Mouse (Mus musculus) heart, postnatal 0 days (tissue): ENCODE results near the gene Traf3ip2. TPM values are rescaled to one million over a fixed set of nuclear protein-coding genes. Genes with fewer than 3 reads are reported as not detected.

Experiments
- ATAC-seq: fragments of 200-750 bp; cut with Nextera tagmentation; 2 replicates; pipeline ENCODE4 v1.8.0; 2017; ENCODE audit warnings: low read depth, moderate number of reproducible peaks, moderate library complexity; ENCODE audit not compliant: insufficient read depth
- DNase-seq: peaks from one replicate; pipeline ENCODE4 v3.0.0-alpha.2; 2016; ENCODE audit warnings: low spot score
- H3K27ac ChIP-seq: fragments of 300-500 bp; sonication (generic); 2 replicates; pipeline ENCODE4 v1.5.1; 2014; ENCODE audit warnings: low read depth, mild to moderate bottlenecking
- H3K27me3 ChIP-seq: fragments of 300-500 bp; sonication (generic); 2 replicates; pipeline ENCODE4 v1.6.1; 2014; ENCODE audit warnings: low read length, mixed read lengths; ENCODE audit not compliant: control insufficient read depth, insufficient read depth
- H3K36me3 ChIP-seq: fragments of 300-500 bp; sonication (generic); replicated peaks from 2 replicates; pipeline ENCODE4 v1.6.1; 2014; ENCODE audit warnings: low read length, mixed read lengths; ENCODE audit not compliant: control insufficient read depth, insufficient read depth
- H3K4me1 ChIP-seq: fragments of 300-500 bp; sonication (generic); 2 replicates; pipeline ENCODE4 v1.6.1; 2014; ENCODE audit warnings: antibody characterized with exemption; ENCODE audit not compliant: control insufficient read depth, insufficient read depth
- H3K4me2 ChIP-seq: fragments of 300-500 bp; sonication (generic); 2 replicates; pipeline ENCODE4 v1.6.1; 2014; ENCODE audit warnings: low read depth, mild to moderate bottlenecking, low read length, moderate library complexity
- H3K4me3 ChIP-seq: fragments of 300-500 bp; sonication (generic); 2 replicates; pipeline ENCODE4 v1.5.1; 2014; ENCODE audit warnings: low read depth, low read length
- H3K9ac ChIP-seq: fragments of 300-500 bp; sonication (generic); replicated peaks from 2 replicates; pipeline ENCODE4 v1.6.1; 2014; ENCODE audit warnings: low read depth, low read length, mixed read lengths
- H3K9me3 ChIP-seq: fragments of 300-500 bp; sonication (generic); replicated peaks from 2 replicates; pipeline ENCODE4 v1.6.1; 2016; ENCODE audit warnings: low read length; ENCODE audit not compliant: control insufficient read depth
- CTCF ChIP-seq: IDR thresholded peaks from 2 replicates; pipeline ENCODE4 v1.5.1; 2016; ENCODE audit warnings: antibody characterized with exemption, control low read depth, low read depth
- EP300 ChIP-seq: IDR thresholded peaks from 2 replicates; pipeline ENCODE4 v1.6.1; 2016; ENCODE audit warnings: antibody characterized with exemption, low read depth
- WGBS: fragments of 180-500 bp; shearing (Covaris S2); extraction: QIAGEN DNeasy Blood & Tissue Kit; methylation state at CpG from one replicate; pipeline ENCODE4 v1.1.7; 2014; 5-methylcytosine and 5-hydroxymethylcytosine counted together
- polyA plus RNA-seq: library from polyadenylated mRNA; unstranded; fragments of >200 nt; fragmentation: Nextera tagmentation; extraction: Ambion mirVana; gene quantifications from 2 replicates; pipeline ENCODE4 v1.2.1, GENCODE M21; 2015
- total RNA-seq: library from RNA; depleted of rRNA; stranded (reverse); fragments of >200 nt; gene quantifications from 2 replicates; pipeline ENCODE4 v1.2.3, GENCODE M21; 2014; ENCODE audit warnings: low replicate concordance

Gene Traf3ip2
- total and polyA plus RNA-seq, 2 experiments from 2014 or later: 6.4 to 9.9 TPM

DNA sequence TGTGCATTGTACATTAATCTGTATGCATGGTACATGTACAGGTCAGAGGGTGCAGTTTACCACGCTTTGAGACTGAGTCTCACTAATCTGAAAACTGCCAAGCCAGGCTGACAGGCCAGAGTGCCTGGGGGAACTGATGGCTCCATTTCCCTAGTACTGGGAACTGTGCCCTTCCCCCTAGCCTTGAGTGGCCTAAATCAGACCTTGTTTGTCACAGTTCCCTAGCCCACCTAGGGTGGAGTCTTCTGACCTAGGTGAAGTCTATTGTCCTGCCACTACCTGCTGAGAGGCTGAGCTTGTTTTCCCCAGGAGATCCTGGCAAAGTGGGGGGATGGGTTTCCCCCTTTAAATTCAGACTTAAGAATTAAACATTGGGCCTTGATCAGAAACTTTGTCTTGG is 18.0 kb upstream of the Traf3ip2 start:
- no peak overlapping the region for H3K27ac ChIP-seq
- WGBS: 83% methylated on average over 1 of the region's 1 CpGs
- H3K9ac ChIP-seq: no peak overlapping the region
- H3K4me3 ChIP-seq: no peak overlapping the region
- peaks cover 4% of the 10 kb centered on the region; the same call in 1 of the 2 replicates for H3K4me1 ChIP-seq
- H3K36me3 ChIP-seq: no peaks in the 10 kb centered on the region
- TF ChIP-seq CTCF (no peak), EP300 (no peak)
- no peak overlapping the region for H3K4me2 ChIP-seq
- DNase-seq: no peak
- no peaks in the 10 kb centered on the region for H3K27me3 ChIP-seq
- H3K9me3 ChIP-seq: no peaks in the 10 kb centered on the region
- no peak for ATAC-seq

GRCm38 (mm10) chr10:39595862-39596261 is 16.9 kb upstream of the Traf3ip2 start:
- H3K27me3 ChIP-seq: no peaks in the 10 kb centered on the region
- H3K4me3 ChIP-seq: no peak overlapping the region
- no peak overlapping the region for H3K4me2 ChIP-seq
- H3K27ac ChIP-seq: no peak overlapping the region
- H3K9ac ChIP-seq: no peak overlapping the region
- TF ChIP-seq EP300 (no peak), CTCF (no peak)
- peaks cover 4% of the 10 kb centered on the region; the same call in 1 of the 2 replicates for H3K4me1 ChIP-seq
- H3K9me3 ChIP-seq: no peaks in the 10 kb centered on the region
- ATAC-seq (no peak), DNase-seq (no peak)
- H3K36me3 ChIP-seq: no peaks in the 10 kb centered on the region
- WGBS: 61% methylated on average over 3 of the region's 3 CpGs

DNA sequence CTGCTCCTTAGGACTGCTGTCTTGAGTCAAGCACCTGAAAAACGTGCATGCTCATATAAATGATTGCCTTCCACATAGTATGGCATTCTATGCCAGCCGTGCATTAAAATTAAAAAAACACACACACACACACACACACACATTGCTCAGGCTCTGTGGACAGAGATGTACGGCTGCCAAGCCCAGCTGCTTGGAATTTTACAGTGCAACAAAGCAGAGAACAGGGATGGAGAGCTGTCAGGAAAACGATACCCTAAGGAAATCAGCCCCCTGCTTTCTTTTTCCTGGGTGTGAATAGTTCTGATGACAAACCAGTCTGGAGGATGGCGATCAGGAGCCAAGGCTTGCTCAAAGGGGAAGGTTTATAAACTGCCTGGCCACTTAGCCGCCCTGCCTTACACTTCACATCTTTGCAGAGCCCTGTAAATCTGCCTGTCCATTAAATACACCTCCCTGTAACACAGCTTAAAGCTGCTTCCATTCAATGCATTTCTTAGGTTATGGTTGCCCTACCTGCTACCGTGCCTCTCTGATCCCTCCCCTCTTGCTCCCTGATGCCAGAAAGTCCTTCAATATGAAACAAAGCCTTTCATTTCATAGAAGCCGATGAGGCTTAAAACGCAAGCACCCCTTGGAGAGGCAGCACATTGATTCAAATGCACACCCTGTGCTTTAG is 15.5 kb upstream of the Traf3ip2 start:
- DNase-seq (no peak), ATAC-seq (no peak)
- Histone ChIP-seq H3K27ac (no peak overlapping the region), H3K36me3 (no peaks in the 10 kb centered on the region), H3K4me2 (no peak overlapping the region), H3K27me3 (no peaks in the 10 kb centered on the region), H3K4me3 (no peak overlapping the region), H3K4me1 (peaks cover 4% of the 10 kb centered on the region; the same call in 1 of the 2 replicates), H3K9me3 (no peaks in the 10 kb centered on the region), H3K9ac (no peak overlapping the region)
- 46% methylated on average over 9 of the region's 9 CpGs for WGBS
- TF ChIP-seq CTCF: no peak
- TF ChIP-seq EP300: no peak

DNA sequence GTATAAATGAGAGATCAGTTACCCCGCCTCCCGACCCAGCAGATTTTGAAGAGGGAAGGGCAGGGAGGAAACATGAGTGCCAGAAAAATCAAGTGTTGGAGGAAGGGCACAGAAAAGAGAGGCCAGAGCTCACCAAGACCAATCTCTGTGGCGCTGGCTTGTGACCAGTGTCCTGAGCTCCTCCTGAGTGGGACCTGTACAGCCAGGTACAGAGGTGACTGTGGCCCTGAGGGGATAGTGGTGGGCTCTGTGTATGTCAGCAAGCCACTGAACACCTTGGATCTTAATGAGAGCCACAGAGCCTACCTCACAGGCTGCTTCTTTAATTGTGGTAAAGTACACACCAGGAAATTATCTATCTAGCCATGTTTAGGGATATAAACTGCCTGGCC is 14.9 kb upstream of the Traf3ip2 start:
- DNase-seq (no peak), ATAC-seq (no peak)
- Histone ChIP-seq H3K36me3 (no peaks in the 10 kb centered on the region), H3K27me3 (no peaks in the 10 kb centered on the region), H3K4me1 (peaks cover 4% of the 10 kb centered on the region; the same call in 1 of the 2 replicates), H3K4me3 (no peak overlapping the region), H3K9me3 (no peaks in the 10 kb centered on the region), H3K9ac (no peak overlapping the region), H3K4me2 (no peak overlapping the region), H3K27ac (no peak overlapping the region)
- 53% methylated on average over 3 of the region's 3 CpGs for WGBS
- no peak for TF ChIP-seq EP300
- TF ChIP-seq CTCF: no peak

- Histone ChIP-seq H3K27me3 (no peaks in the 10 kb centered on the region), H3K9me3 (peaks cover 4% of the 10 kb centered on the region), H3K27ac (no peak overlapping the region), H3K4me1 (peaks cover 4% of the 10 kb centered on the region; the same call in 1 of the 2 replicates), H3K4me2 (no peak overlapping the region), H3K9ac (no peak overlapping the region), H3K36me3 (no peaks in the 10 kb centered on the region), H3K4me3 (no peak overlapping the region)
- ATAC-seq: no peak
- 79% methylated on average over 4 of the region's 4 CpGs for WGBS
- no peak for TF ChIP-seq EP300
- DNase-seq: no peak
Observed at GRCm38 (mm10) chr10:39599601-39600000, 13.1 kb upstream of the Traf3ip2 start.

DNA sequence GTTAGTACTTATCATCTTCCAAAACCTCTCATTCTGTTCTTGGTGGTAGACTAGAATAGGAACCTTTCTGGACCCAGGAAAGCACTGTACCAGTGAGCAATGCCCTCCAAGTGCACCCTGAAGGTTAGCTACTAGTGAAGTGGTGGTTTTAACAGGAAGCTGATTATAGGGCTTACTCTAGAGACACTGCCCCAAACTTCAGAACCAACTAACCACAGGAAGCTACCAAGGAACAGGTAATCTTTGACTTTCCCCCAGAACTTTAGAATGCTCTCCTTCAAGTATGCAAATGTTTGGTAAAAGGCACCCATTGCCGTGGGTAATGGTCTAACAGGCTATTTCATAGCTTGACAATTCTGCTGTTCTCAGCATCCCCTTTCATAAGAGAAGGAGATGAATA is 12.6 kb upstream of the Traf3ip2 start:
- 67% methylated on average over 1 of the region's 1 CpGs for WGBS
- Histone ChIP-seq H3K27me3 (no peaks in the 10 kb centered on the region), H3K4me1 (peaks cover 4% of the 10 kb centered on the region; the same call in 1 of the 2 replicates), H3K4me3 (no peak overlapping the region), H3K27ac (no peak overlapping the region), H3K9me3 (peaks cover 9% of the 10 kb centered on the region), H3K9ac (no peak overlapping the region), H3K36me3 (no peaks in the 10 kb centered on the region), H3K4me2 (no peak overlapping the region)
- no peak for DNase-seq
- TF ChIP-seq EP300 (no peak), CTCF (no peak)
- no peak for ATAC-seq
